Mouse (Mus musculus): ENCODE data around the gene Homez. TPM values are rescaled to one million over a fixed set of nuclear protein-coding genes. Genes with fewer than 3 reads are reported as not detected.

Homez gene
- polyA plus RNA-seq, 1 experiment from 2014 or later = 4.5 TPM

- Histone ChIP-seq H3K27ac (replicated peaks) (peak within 1 kb of the TSS; percentile 88), H3K9ac (ENCODE audit: low read length) (peak within 1 kb of the TSS; percentile 74), H3K27me3 (ENCODE audit: control insufficient read depth, insufficient read depth, low read length) (no peaks in the 10 kb centered on the region), H3K4me2 (replicated peaks; ENCODE audit: low read depth) (peak within 1 kb of the TSS; percentile 98), H3K9me3 (ENCODE audit: control insufficient read depth, low read length) (no peaks in the 10 kb centered on the region), H3K4me1 (replicated peaks; ENCODE audit: control insufficient read depth, insufficient read depth) (no peaks in the 10 kb centered on the region), H3K4me3 (ENCODE audit: low read depth, low read length) (peak within 1 kb of the TSS; percentile 71), H3K36me3 (ENCODE audit: control insufficient read depth, insufficient read depth, low read length) (no peaks in the 10 kb centered on the region)
- DNase-seq (ENCODE audit: low spot score) = peak; percentile 81
- ATAC-seq (ENCODE audit: low FRiP score, low TSS enrichment) = peak; percentile 81
- TF ChIP-seq CTCF (IDR thresholded peaks at IDR 0.05; ENCODE audit: low read depth) = no peak; the same call in 1 of the 2 replicates
- no peak for TF ChIP-seq EP300 (optimal IDR thresholded peaks at IDR 0.05)
- WGBS = under 1% methylated on average over 56 of the region's 61 CpGs
Observed at GRCm38 (mm10) chr14:54877048-54877715, 6.4 kb upstream of the Homez start, which contains the start of gene Ppp1r3e. Gene Ppp1r3e (minus strand): TSS chr14:54877550.

GRCm38 (mm10) chr14:54876539-54877047 lies 5.8 kb upstream of the Homez start:
- TF ChIP-seq EP300 (optimal IDR thresholded peaks at IDR 0.05) = no peak
- peak overlapping the region; percentile 71 for H3K4me3 ChIP-seq (ENCODE audit: low read depth, low read length)
- DNase-seq (ENCODE audit: low spot score) (peak; percentile 91), ATAC-seq (ENCODE audit: low FRiP score, low TSS enrichment) (peak; percentile 90)
- peak overlapping the region; percentile 74 for H3K9ac ChIP-seq (ENCODE audit: low read length)
- no peaks in the 10 kb centered on the region for H3K36me3 ChIP-seq (ENCODE audit: control insufficient read depth, insufficient read depth, low read length)
- WGBS = 1% methylated on average over 42 of the region's 72 CpGs
- H3K27me3 ChIP-seq (ENCODE audit: control insufficient read depth, insufficient read depth, low read length) = no peaks in the 10 kb centered on the region
- H3K4me2 ChIP-seq (replicated peaks; ENCODE audit: low read depth) = peak overlapping the region; percentile 98
- H3K4me1 ChIP-seq (replicated peaks; ENCODE audit: control insufficient read depth, insufficient read depth) = no peaks in the 10 kb centered on the region
- peak overlapping the region; percentile 88 for H3K27ac ChIP-seq (replicated peaks)
- H3K9me3 ChIP-seq (ENCODE audit: control insufficient read depth, low read length) = no peaks in the 10 kb centered on the region

- H3K9me3 ChIP-seq (ENCODE audit: control insufficient read depth, low read length) = no peaks in the 10 kb centered on the region
- no peaks in the 10 kb centered on the region for H3K27me3 ChIP-seq (ENCODE audit: control insufficient read depth, insufficient read depth, low read length)
- no peaks in the 10 kb centered on the region for H3K4me1 ChIP-seq (replicated peaks; ENCODE audit: control insufficient read depth, insufficient read depth)
- H3K27ac ChIP-seq (replicated peaks) = peak overlapping the region; percentile 88
- peak overlapping the region; percentile 71 for H3K4me3 ChIP-seq (ENCODE audit: low read depth, low read length)
- TF ChIP-seq CTCF (IDR thresholded peaks at IDR 0.05; ENCODE audit: low read depth) (no peak), EP300 (optimal IDR thresholded peaks at IDR 0.05) (no peak)
- 4% methylated on average over 36 of the region's 36 CpGs for WGBS
- H3K36me3 ChIP-seq (ENCODE audit: control insufficient read depth, insufficient read depth, low read length) = no peaks in the 10 kb centered on the region
- peak overlapping the region; percentile 98 for H3K4me2 ChIP-seq (replicated peaks; ENCODE audit: low read depth)
- ATAC-seq (ENCODE audit: low FRiP score, low TSS enrichment) (peak; percentile 43), DNase-seq (ENCODE audit: low spot score) (no peak)
- H3K9ac ChIP-seq (ENCODE audit: low read length) = peak overlapping the region; percentile 74
Observed at GRCm38 (mm10) chr14:54875844-54876538, 5.2 kb upstream of the Homez start.

GRCm38 (mm10) chr14:54874165-54874564 lies 3.4 kb upstream of the Homez start:
- Histone ChIP-seq H3K27ac (replicated peaks) (no peak overlapping the region), H3K9ac (ENCODE audit: low read length) (no peak overlapping the region), H3K9me3 (ENCODE audit: control insufficient read depth, low read length) (no peaks in the 10 kb centered on the region), H3K4me3 (ENCODE audit: low read depth, low read length) (no peak overlapping the region), H3K27me3 (ENCODE audit: control insufficient read depth, insufficient read depth, low read length) (no peaks in the 10 kb centered on the region), H3K4me2 (replicated peaks; ENCODE audit: low read depth) (no peak overlapping the region), H3K36me3 (ENCODE audit: control insufficient read depth, insufficient read depth, low read length) (no peaks in the 10 kb centered on the region), H3K4me1 (replicated peaks; ENCODE audit: control insufficient read depth, insufficient read depth) (no peaks in the 10 kb centered on the region)
- TF ChIP-seq CTCF (IDR thresholded peaks at IDR 0.05; ENCODE audit: low read depth) (no peak), EP300 (optimal IDR thresholded peaks at IDR 0.05) (no peak)
- ATAC-seq (ENCODE audit: low FRiP score, low TSS enrichment) (no peak), DNase-seq (ENCODE audit: low spot score) (no peak)
- WGBS = 92% methylated on average over 3 of the region's 3 CpGs

GRCm38 (mm10) chr14:54868026-54868425 lies 2.7 kb downstream of the Homez start:
- H3K9me3 ChIP-seq (ENCODE audit: control insufficient read depth, low read length) = no peaks in the 10 kb centered on the region
- no peaks in the 10 kb centered on the region for H3K4me1 ChIP-seq (replicated peaks; ENCODE audit: control insufficient read depth, insufficient read depth)
- no peak overlapping the region for H3K4me2 ChIP-seq (replicated peaks; ENCODE audit: low read depth)
- no peaks in the 10 kb centered on the region for H3K27me3 ChIP-seq (ENCODE audit: control insufficient read depth, insufficient read depth, low read length)
- no peak overlapping the region for H3K27ac ChIP-seq (replicated peaks)
- H3K4me3 ChIP-seq (ENCODE audit: low read depth, low read length) = no peak overlapping the region
- TF ChIP-seq CTCF (IDR thresholded peaks at IDR 0.05; ENCODE audit: low read depth) = no peak
- no peak for TF ChIP-seq EP300 (optimal IDR thresholded peaks at IDR 0.05)
- 86% methylated on average over 4 of the region's 4 CpGs for WGBS
- no peak overlapping the region for H3K9ac ChIP-seq (ENCODE audit: low read length)
- no peaks in the 10 kb centered on the region for H3K36me3 ChIP-seq (ENCODE audit: control insufficient read depth, insufficient read depth, low read length)
- no peak for DNase-seq (ENCODE audit: low spot score)
- no peak for ATAC-seq (ENCODE audit: low FRiP score, low TSS enrichment)

GRCm38 (mm10) chr14:54866936-54867335 lies 3.8 kb downstream of the Homez start:
- no peaks in the 10 kb centered on the region for H3K27me3 ChIP-seq (ENCODE audit: control insufficient read depth, insufficient read depth, low read length)
- DNase-seq (ENCODE audit: low spot score) = peak; percentile 32
- H3K4me1 ChIP-seq (replicated peaks; ENCODE audit: control insufficient read depth, insufficient read depth) = no peaks in the 10 kb centered on the region
- H3K27ac ChIP-seq (replicated peaks) = no peak overlapping the region
- H3K9ac ChIP-seq (ENCODE audit: low read length) = no peak overlapping the region
- H3K36me3 ChIP-seq (ENCODE audit: control insufficient read depth, insufficient read depth, low read length) = no peaks in the 10 kb centered on the region
- no peak overlapping the region for H3K4me2 ChIP-seq (replicated peaks; ENCODE audit: low read depth)
- TF ChIP-seq CTCF (IDR thresholded peaks at IDR 0.05; ENCODE audit: low read depth) (peak; percentile 64), EP300 (optimal IDR thresholded peaks at IDR 0.05) (no peak)
- H3K9me3 ChIP-seq (ENCODE audit: control insufficient read depth, low read length) = no peaks in the 10 kb centered on the region
- no peak overlapping the region for H3K4me3 ChIP-seq (ENCODE audit: low read depth, low read length)
- ATAC-seq (ENCODE audit: low FRiP score, low TSS enrichment) = no peak
- 57% methylated on average over 5 of the region's 5 CpGs for WGBS
